Mouse (Mus musculus): ENCODE data around the gene Fads6.

- TF ChIP-seq ZNF384 (IDR thresholded peaks at IDR 0.05; ENCODE audit: low read depth, low read length) (no peak), ZC3H11A (IDR thresholded peaks at IDR 0.05; ENCODE audit: borderline replicate concordance, low read depth, low read length) (no peak)
These were observed 63.8 kb downstream of the Fads6 start for GRCm38 (mm10) chr11:115233526-115234290.
